Comparison of ENCODE assay signal across 8 mouse cellular contexts in genomic region chr12:75595291-75596153, GRCm38 (mm10). TPM values are rescaled to one million over a fixed set of nuclear protein-coding genes. Genes with fewer than 3 reads are reported as not detected.
DNase-seq lines count a peak whose midpoint lies in the region; ATAC-seq and TF ChIP-seq lines count a peak whose summit lies in the region.

No protein-coding gene starts in this region.

- H3K4me2 ChIP-seq in CH12.LX (ENCODE audit: insufficient read depth, low read depth, poor library complexity, severe bottlenecking) = peak overlapping the region; percentile 99
- H3K4me2 ChIP-seq in heart, embryonic 15.5 days = peak overlapping the region; percentile 88

- no peak for TF ChIP-seq RAD21 in CH12.LX (IDR thresholded peaks at IDR 0.05; ENCODE audit: low read depth, low read length)

- dilution Hi-C loops in CH12.LX (cut with MboI; ENCODE audit: extremely low pct_ligation_motif_present, extremely low pct_unique_long_range_greater_than_20kb, low sequenced_read_pairs) = no loop called here

- peak; percentile 24 for ATAC-seq in heart, embryonic 15.5 days (replicated peaks; ENCODE audit: insufficient number of reproducible peaks, insufficient read depth, low FRiP score, low read depth)

- no peak for DNase-seq in CH12.LX (ENCODE audit: extremely low read depth)
- peak; percentile 52 for DNase-seq in ZHBTc4 (ENCODE audit: low read depth, low spot score)
- DNase-seq in embryo, embryonic 10.5 days (ENCODE audit: low spot score) = peak; percentile 42
- DNase-seq in layer of hippocampus, postnatal 36 days = peak; percentile 48 to 53
- peak; percentile 26 for DNase-seq in lung, postnatal 36 days
- peak; percentile 20 for DNase-seq in right cerebral cortex, adult 18-20 months
- DNase-seq in yolk sac, embryonic 10.5 days (ENCODE audit: low spot score) = peak; percentile 57

- peaks cover 25% of the 10 kb centered on the region for H3K79me2 ChIP-seq in CH12.LX (replicated peaks; ENCODE audit: control insufficient read depth, extremely low read depth, insufficient read depth, poor library complexity, severe bottlenecking)

- TF ChIP-seq POLR2A in CH12.LX (IDR thresholded peaks at IDR 0.05; ENCODE audit: low read depth, low read length) = no peak

- no peak for TF ChIP-seq EP300 in CH12.LX (IDR thresholded peaks at IDR 0.05; ENCODE audit: low read length)

- H3K36me3 ChIP-seq in CH12.LX (replicated peaks in 1 of 2; ENCODE audit: control insufficient read depth in 1 of 2, insufficient read depth in 1 of 2, low read length in 1 of 2) = peaks cover 11 to 19% of the 10 kb centered on the region in 2 experiments
- H3K36me3 ChIP-seq in heart, embryonic 15.5 days = peaks cover under 1% of the 10 kb centered on the region

- H3K9me3 ChIP-seq in CH12.LX (replicated peaks; ENCODE audit: low read length) = no peaks in the 10 kb centered on the region
- H3K9me3 ChIP-seq in heart, embryonic 15.5 days (replicated peaks) = no peaks in the 10 kb centered on the region

- peaks cover 2 to 36% of the 10 kb centered on the region in 2 experiments; a peak in 2 of 4 replicates for H3K4me1 ChIP-seq in CH12.LX (ENCODE audit: control insufficient read depth in 1 of 2, insufficient read depth in 2 of 2)
- peaks cover 12% of the 10 kb centered on the region for H3K4me1 ChIP-seq in heart, embryonic 15.5 days (replicated peaks)

- under 1% methylated on average over 77 of the region's 97 CpGs for WGBS in heart, embryonic 15.5 days

- TF ChIP-seq CTCF in CH12.LX (conservative IDR thresholded peaks at IDR 0.05 in 1 of 2, IDR thresholded peaks at IDR 0.05 in 1 of 2; ENCODE audit: low read depth in 2 of 2, low read length in 2 of 2) = no peak

- H3K9ac ChIP-seq in CH12.LX (ENCODE audit: insufficient read depth, low read depth) = peak overlapping the region; percentile 88
- H3K9ac ChIP-seq in heart, embryonic 15.5 days = peak overlapping the region; percentile 91

- H3K27me3 ChIP-seq in CH12.LX (replicated peaks) = no peaks in the 10 kb centered on the region
- H3K27me3 ChIP-seq in heart, embryonic 15.5 days = no peaks in the 10 kb centered on the region

- H3K4me3 ChIP-seq in CH12.LX (replicated peaks in 1 of 3; ENCODE audit: low read depth in 2 of 3, low read length in 2 of 3, poor library complexity in 1 of 3) = peak overlapping the region; percentile 71 to 98 (median 91)
- H3K4me3 ChIP-seq in heart, embryonic 15.5 days = peak overlapping the region; percentile 83

- H3K27ac ChIP-seq in CH12.LX (ENCODE audit: insufficient read depth, low read depth) = peak overlapping the region; percentile 39
- H3K27ac ChIP-seq in heart, embryonic 15.5 days = peak overlapping the region; percentile 95

- in situ Hi-C loops in CH12.LX (cut with MboI; ENCODE audit: low pct_ligation_motif_present, low pct_unique_long_range_greater_than_20kb, low sequenced_read_pairs) = no loop called here

TF ChIP-seq in CH12.LX, 34 proteins besides CTCF, POLR2A, EP300 and RAD21:
- TF ChIP-seq HCFC1 (IDR thresholded peaks at IDR 0.05; ENCODE audit: low read depth, low read length) = no peak
- no peak for TF ChIP-seq NRF1 (IDR thresholded peaks at IDR 0.05; ENCODE audit: low read depth, low read length)
- TF ChIP-seq SMC3 (IDR thresholded peaks at IDR 0.05; ENCODE audit: low read depth, low read length) = no peak
- no peak for TF ChIP-seq NELFE (IDR thresholded peaks at IDR 0.05; ENCODE audit: low read depth, low read length)
- TF ChIP-seq MAZ (IDR thresholded peaks at IDR 0.05; ENCODE audit: low read depth, low read length) = 0 out of 2 replicates have a peak, but pooled peaks have one; percentile 36
- no peak for TF ChIP-seq ZNF384 (IDR thresholded peaks at IDR 0.05; ENCODE audit: low read depth, low read length)
- no peak for TF ChIP-seq IRF4 (IDR thresholded peaks at IDR 0.05; ENCODE audit: low read depth, low read length)
- TF ChIP-seq MEF2A (IDR thresholded peaks at IDR 0.05; ENCODE audit: borderline replicate concordance, low read depth, low read length) = no peak
- TF ChIP-seq POLR2AphosphoS2 (IDR thresholded peaks at IDR 0.05; ENCODE audit: low read depth, low read length) = no peak
- TF ChIP-seq UBTF (IDR thresholded peaks at IDR 0.05; ENCODE audit: low read depth, low read length) = peak; percentile 24; the same call in 1 of the 2 replicates
- no peak for TF ChIP-seq CHD2 (IDR thresholded peaks at IDR 0.05; ENCODE audit: low read length)
TF ChIP-seq in CH12.LX: peak in this region for 2.

RNA-seq across cellular contexts. Expression of gene Ppp2r5e, which starts 0.5 kb away (rescaled TPM):
- total RNA-seq in CH12.LX (2012; rRNA removed) (9.3 TPM in 2 replicates), CH12.LX (2014; rRNA removed) (10.0 and 10.1 TPM in 2 replicates)
- 18.3 and 21.7 TPM in 2 replicates for polyA plus RNA-seq in CH12.LX (2012; ENCODE audit: insufficient read length, low read depth)
- 8.5 and 11.4 TPM in 2 replicates for polyA plus RNA-seq in heart, embryonic 15.5 days (2015; fragmentation: Nextera tagmentation; extraction: Ambion mirVana)
- total RNA-seq in layer of hippocampus, postnatal 36 days (2021) = 10 to 100 TPM; 80.4 to 82.1 TPM

Comparison
In these comparisons a context has a peak if more than half of its experiments do, and no peak if none do; other contexts are left out.
1. RNA of gene Ppp2r5e, which starts 0.5 kb away (total RNA-seq): 80.4 to 82.1 TPM in layer of hippocampus, postnatal 36 days; 9.3 to 10.1 TPM in CH12.LX; every median in the first group is over 4 times any median in the second.